9 mouse cellular contexts compared by ENCODE assay signal in the genomic region with DNA sequence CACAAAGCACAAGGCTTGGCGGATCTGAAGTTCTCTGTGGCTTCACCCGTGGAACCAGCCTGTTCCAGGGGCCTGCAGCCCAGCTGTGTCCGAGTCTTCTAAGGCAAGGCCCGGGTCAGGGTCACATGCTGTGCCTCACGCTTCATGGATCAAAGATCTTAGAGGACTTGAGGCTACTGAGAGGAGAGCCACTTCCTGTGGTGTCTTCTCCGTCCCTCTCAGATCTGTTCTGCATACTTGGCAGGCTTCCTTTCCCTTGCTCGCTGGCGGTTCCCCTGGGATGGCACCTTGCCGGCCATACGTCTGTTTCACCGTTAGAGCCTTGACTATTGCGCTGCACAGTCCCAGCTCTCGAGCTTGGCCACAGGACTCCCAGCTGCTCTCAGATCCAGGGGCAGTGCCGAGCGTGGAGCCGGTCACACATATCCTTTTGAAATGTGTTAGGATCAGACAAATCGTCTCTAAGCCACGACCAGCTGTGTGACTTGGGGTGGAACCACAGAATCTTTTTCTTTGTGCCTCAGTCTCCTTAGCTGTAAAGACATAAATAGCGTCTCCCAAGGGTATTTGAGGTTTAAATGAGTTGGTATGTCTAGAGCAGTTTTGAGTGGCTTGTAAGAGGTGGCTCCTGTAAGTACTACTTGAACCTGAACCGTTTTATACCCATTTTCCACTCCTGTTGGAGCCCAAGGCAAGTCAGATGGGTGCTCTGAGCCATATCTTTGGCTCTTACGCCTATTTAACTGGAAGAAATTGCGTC. TPM values are rescaled to one million over a fixed set of nuclear protein-coding genes. Genes with fewer than 3 reads are reported as not detected.
DNase-seq lines count a peak whose midpoint lies in the region; ATAC-seq lines count a peak whose summit lies in the region.
"Had no signal": no experiment of that assay in that cellular context is flagged by ENCODE, and none has a peak within 500 bp of the region (broad histone marks: within the 10 kb centered on the region; RNA-seq: fewer than 3 reads in every experiment).

No protein-coding gene starts in this region.

- H3K4me1 ChIP-seq in intestine, embryonic 16.5 days (ENCODE audit: control insufficient read depth, insufficient read depth, low read length) = peaks cover 14% of the 10 kb centered on the region
- peaks cover 25% of the 10 kb centered on the region for H3K4me1 ChIP-seq in intestine, embryonic 15.5 days (replicated peaks)
- peaks cover 77% of the 10 kb centered on the region for H3K4me1 ChIP-seq in forebrain, embryonic 12.5 days
- H3K4me1 ChIP-seq in midbrain, embryonic 15.5 days = peaks cover 77% of the 10 kb centered on the region

- no peak overlapping the region for H3K4me2 ChIP-seq in intestine, embryonic 16.5 days (ENCODE audit: low read depth, low read length)
- H3K4me2 ChIP-seq in intestine, embryonic 15.5 days (replicated peaks) = no peak overlapping the region
- H3K4me2 ChIP-seq in forebrain, embryonic 12.5 days = peak overlapping the region; percentile 99
- peak overlapping the region; percentile 95 for H3K4me2 ChIP-seq in midbrain, embryonic 15.5 days

- ATAC-seq in intestine, embryonic 16.5 days = no peak
- ATAC-seq in intestine, embryonic 15.5 days = no peak
- ATAC-seq in forebrain, embryonic 12.5 days (ENCODE audit: low FRiP score) = no peak
- ATAC-seq in midbrain, embryonic 15.5 days (replicated peaks) = no peak
- ATAC-seq in frontal cortex, adult (ENCODE audit: low TSS enrichment) = no peak

- peak; percentile 85 for DNase-seq in kidney, adult 9 months
- no peak for DNase-seq in c-Kit-positive CD71-positive TER-119-positive erythroid progenitor cells, embryonic 14.5 days (ENCODE audit: low spot score)
- no peak for DNase-seq in heart, postnatal 25 days (ENCODE audit: low spot score)

- intact Hi-C loops in heart, postnatal 25 days (cut with DNase I) = no loop called here

- WGBS in intestine, embryonic 16.5 days = 72% methylated on average over 22 of the region's 22 CpGs
- 82% methylated on average over 22 of the region's 22 CpGs for WGBS in intestine, embryonic 15.5 days
- WGBS in forebrain, embryonic 12.5 days = 74% methylated on average over 22 of the region's 22 CpGs
- WGBS in midbrain, embryonic 15.5 days = 33% methylated on average over 22 of the region's 22 CpGs

- no peaks in the 10 kb centered on the region for H3K27me3 ChIP-seq in intestine, embryonic 16.5 days (replicated peaks; ENCODE audit: control insufficient read depth, insufficient read depth, low read length)
- H3K27me3 ChIP-seq in intestine, embryonic 15.5 days (replicated peaks) = no peaks in the 10 kb centered on the region
- H3K27me3 ChIP-seq in forebrain, embryonic 12.5 days = no peaks in the 10 kb centered on the region
- H3K27me3 ChIP-seq in midbrain, embryonic 15.5 days (replicated peaks) = no peaks in the 10 kb centered on the region

- H3K9ac ChIP-seq in intestine, embryonic 16.5 days (ENCODE audit: low read depth, low read length) = peak overlapping the region; percentile 2; the same call in 1 of the 2 replicates
- no peak overlapping the region for H3K9ac ChIP-seq in intestine, embryonic 15.5 days
- 0 out of 2 replicates have a peak overlapping the region, but pooled peaks have one; percentile 7 for H3K9ac ChIP-seq in forebrain, embryonic 12.5 days
- H3K9ac ChIP-seq in midbrain, embryonic 15.5 days = peak overlapping the region; percentile 98; the same call in 1 of the 2 replicates

- no peaks in the 10 kb centered on the region for H3K36me3 ChIP-seq in intestine, embryonic 16.5 days (ENCODE audit: control insufficient read depth, insufficient read depth, low read length)
- no peaks in the 10 kb centered on the region for H3K36me3 ChIP-seq in intestine, embryonic 15.5 days
- peaks cover 78% of the 10 kb centered on the region for H3K36me3 ChIP-seq in forebrain, embryonic 12.5 days (replicated peaks)
- H3K36me3 ChIP-seq in midbrain, embryonic 15.5 days (replicated peaks) = peaks cover 12% of the 10 kb centered on the region

- H3K4me3 ChIP-seq in intestine, embryonic 16.5 days (ENCODE audit: low read length) = no peak overlapping the region
- H3K4me3 ChIP-seq in intestine, embryonic 15.5 days (replicated peaks) = no peak overlapping the region
- H3K4me3 ChIP-seq in forebrain, embryonic 12.5 days (replicated peaks) = peak overlapping the region; percentile 16; the same call in 1 of the 2 replicates
- peak overlapping the region; percentile 79 for H3K4me3 ChIP-seq in midbrain, embryonic 15.5 days
- H3K4me3 ChIP-seq: heart, adult 2 months had no signal

- no peaks in the 10 kb centered on the region for H3K9me3 ChIP-seq in intestine, embryonic 16.5 days (ENCODE audit: control insufficient read depth, low read length)
- H3K9me3 ChIP-seq in intestine, embryonic 15.5 days = no peaks in the 10 kb centered on the region
- no peaks in the 10 kb centered on the region for H3K9me3 ChIP-seq in forebrain, embryonic 12.5 days
- no peaks in the 10 kb centered on the region for H3K9me3 ChIP-seq in midbrain, embryonic 15.5 days

- H3K27ac ChIP-seq in intestine, embryonic 16.5 days (ENCODE audit: low read length) = no peak overlapping the region
- no peak overlapping the region for H3K27ac ChIP-seq in intestine, embryonic 15.5 days
- H3K27ac ChIP-seq in forebrain, embryonic 12.5 days = no peak overlapping the region
- no peak overlapping the region for H3K27ac ChIP-seq in midbrain, embryonic 15.5 days
- H3K27ac ChIP-seq: heart, adult 2 months had no signal

RNA-seq across cellular contexts. Expression of gene Sbk1, which starts 5.3 kb away (rescaled TPM):
- 7.1 and 8.9 TPM in 2 replicates for polyA plus RNA-seq in intestine, embryonic 16.5 days (2015; fragmentation: Nextera tagmentation; extraction: Ambion mirVana)
- 16.9 and 17.7 TPM in 2 replicates for polyA plus RNA-seq in intestine, embryonic 15.5 days (2015; fragmentation: Nextera tagmentation; extraction: Ambion mirVana)
- polyA plus RNA-seq in forebrain, embryonic 12.5 days (2016; fragmentation: Nextera tagmentation; extraction: Ambion mirVana) = 264 and 272 TPM in 2 replicates
- 333 and 359 TPM in 2 replicates for polyA plus RNA-seq in midbrain, embryonic 15.5 days (2015; fragmentation: Nextera tagmentation; extraction: Ambion mirVana)
- total RNA-seq in heart, postnatal 25 days (2021) = 10 to 100 TPM; 76.5 to 86.4 TPM

Comparison
In these comparisons a context has a peak if more than half of its experiments do, and no peak if none do; other contexts are left out.
1. H3K4me2 ChIP-seq: peak in forebrain, embryonic 12.5 days (single experiment) and midbrain, embryonic 15.5 days (single experiment); none in intestine, embryonic 16.5 days (single experiment) and intestine, embryonic 15.5 days (single experiment).
2. H3K4me3 ChIP-seq: peak in forebrain, embryonic 12.5 days (single experiment) and midbrain, embryonic 15.5 days (single experiment); none in intestine, embryonic 16.5 days (single experiment) and intestine, embryonic 15.5 days (single experiment).
3. RNA of gene Sbk1, which starts 5.3 kb away (polyA plus RNA-seq): 333 to 359 TPM in midbrain, embryonic 15.5 days and 264 to 272 TPM in forebrain, embryonic 12.5 days; 16.9 to 17.7 TPM in intestine, embryonic 15.5 days and 7.1 to 8.9 TPM in intestine, embryonic 16.5 days; every median in the first group is over 10 times any median in the second.